Mouse (Mus musculus) E14TG2a.4 (cell line): ENCODE data around the gene Atmin.

Source experiments
- H3K27me3 ChIP-seq: 2 replicates; pipeline ENCODE4 v1.6.1; 2014; ENCODE audit warnings: low read length, control low read depth; ENCODE audit not compliant: insufficient read depth
- H3K36me3 ChIP-seq: 2 replicates; pipeline ENCODE4 v1.6.1; 2014; ENCODE audit warnings: low read length, control low read depth; ENCODE audit not compliant: insufficient read depth
- H3K4me1 ChIP-seq: replicated peaks from 2 replicates; pipeline ENCODE4 v1.6.1; 2014; ENCODE audit warnings: low read depth, low read length, control low read depth
- H3K4me3 ChIP-seq: replicated peaks from 2 replicates; pipeline ENCODE4 v1.5.1; 2014; ENCODE audit warnings: mild to moderate bottlenecking, low read length
- H3K9me3 ChIP-seq: 2 replicates; pipeline ENCODE4 v1.6.1; 2014; ENCODE audit warnings: low read length, control low read depth
- CTCF ChIP-seq: conservative IDR thresholded peaks from 2 replicates; pipeline ENCODE4 v1.5.1; 2014; ENCODE audit warnings: low read length
- NANOG ChIP-seq: IDR thresholded peaks from 2 replicates; pipeline ENCODE4 v1.6.1; 2014; ENCODE audit warnings: borderline replicate concordance, low read length, mixed read lengths
- POU5F1 ChIP-seq: IDR thresholded peaks from 2 replicates; pipeline ENCODE4 v1.6.1; 2014; ENCODE audit warnings: low read length, borderline replicate concordance

Atmin gene

GRCm38 (mm10) chr8:116945169-116945910 is 2.1 kb downstream of the Atmin start:
- TF ChIP-seq POU5F1 (no peak), NANOG (no peak), CTCF (no peak)
- peaks cover 39% of the 10 kb centered on the region for H3K36me3 ChIP-seq
- H3K4me1 ChIP-seq: peaks cover 73% of the 10 kb centered on the region
- no peaks in the 10 kb centered on the region for H3K9me3 ChIP-seq
- peak overlapping the region; percentile 97 for H3K4me3 ChIP-seq
- no peaks in the 10 kb centered on the region for H3K27me3 ChIP-seq

- Histone ChIP-seq H3K36me3 (peaks cover 29% of the 10 kb centered on the region), H3K27me3 (no peaks in the 10 kb centered on the region), H3K4me1 (peaks cover 82% of the 10 kb centered on the region), H3K4me3 (peak overlapping the region; percentile 62), H3K9me3 (no peaks in the 10 kb centered on the region)
- TF ChIP-seq CTCF (no peak), NANOG (no peak), POU5F1 (no peak)
Observed at GRCm38 (mm10) chr8:116946268-116946838, 3.2 kb downstream of the Atmin start.

GRCm38 (mm10) chr8:116946851-116947250 is 3.7 kb downstream of the Atmin start:
- TF ChIP-seq CTCF: no peak
- no peak for TF ChIP-seq NANOG
- no peak for TF ChIP-seq POU5F1
- H3K4me1 ChIP-seq: peaks cover 85% of the 10 kb centered on the region
- no peaks in the 10 kb centered on the region for H3K27me3 ChIP-seq
- H3K9me3 ChIP-seq: no peaks in the 10 kb centered on the region
- peaks cover 29% of the 10 kb centered on the region for H3K36me3 ChIP-seq
- peak overlapping the region; percentile 62 for H3K4me3 ChIP-seq

GRCm38 (mm10) chr8:116947589-116947988 is 4.4 kb downstream of the Atmin start:
- peak overlapping the region; percentile 45 for H3K4me3 ChIP-seq
- H3K27me3 ChIP-seq: no peaks in the 10 kb centered on the region
- TF ChIP-seq CTCF: no peak
- TF ChIP-seq NANOG: no peak
- no peak for TF ChIP-seq POU5F1
- no peaks in the 10 kb centered on the region for H3K9me3 ChIP-seq
- H3K4me1 ChIP-seq: peaks cover 86% of the 10 kb centered on the region
- peaks cover 36% of the 10 kb centered on the region for H3K36me3 ChIP-seq

GRCm38 (mm10) chr8:116951369-116951768 is 8.2 kb downstream of the Atmin start:
- no peaks in the 10 kb centered on the region for H3K9me3 ChIP-seq
- no peak for TF ChIP-seq NANOG
- TF ChIP-seq CTCF: no peak
- no peak for TF ChIP-seq POU5F1
- peaks cover 67% of the 10 kb centered on the region for H3K4me1 ChIP-seq
- H3K27me3 ChIP-seq: no peaks in the 10 kb centered on the region
- H3K4me3 ChIP-seq: no peak overlapping the region
- H3K36me3 ChIP-seq: peaks cover 56% of the 10 kb centered on the region

GRCm38 (mm10) chr8:116951778-116952177 is 8.6 kb downstream of the Atmin start:
- H3K9me3 ChIP-seq: no peaks in the 10 kb centered on the region
- no peaks in the 10 kb centered on the region for H3K27me3 ChIP-seq
- peaks cover 60% of the 10 kb centered on the region for H3K36me3 ChIP-seq
- peaks cover 63% of the 10 kb centered on the region for H3K4me1 ChIP-seq
- H3K4me3 ChIP-seq: no peak overlapping the region
- TF ChIP-seq CTCF (no peak), POU5F1 (no peak), NANOG (no peak)

- H3K4me1 ChIP-seq: peaks cover 58% of the 10 kb centered on the region
- TF ChIP-seq NANOG: no peak
- TF ChIP-seq CTCF: no peak
- no peak for TF ChIP-seq POU5F1
- H3K9me3 ChIP-seq: no peaks in the 10 kb centered on the region
- peaks cover 67% of the 10 kb centered on the region for H3K36me3 ChIP-seq
- H3K27me3 ChIP-seq: no peaks in the 10 kb centered on the region
- no peak overlapping the region for H3K4me3 ChIP-seq
Observed at GRCm38 (mm10) chr8:116952428-116952827, 9.2 kb downstream of the Atmin start.

- Histone ChIP-seq H3K4me3 (no peak overlapping the region), H3K36me3 (peaks cover 82% of the 10 kb centered on the region), H3K4me1 (peaks cover 57% of the 10 kb centered on the region), H3K27me3 (no peaks in the 10 kb centered on the region), H3K9me3 (no peaks in the 10 kb centered on the region)
- TF ChIP-seq POU5F1: no peak
- no peak for TF ChIP-seq CTCF
- TF ChIP-seq NANOG: no peak
Observed at GRCm38 (mm10) chr8:116954415-116954814, 11.2 kb downstream of the Atmin start.
